Mouse (Mus musculus): ENCODE measurements around the gene Zfp13. TPM values are rescaled to one million over a fixed set of nuclear protein-coding genes. Genes with fewer than 3 reads are reported as not detected.

Zfp13 gene
- polyA plus RNA-seq, 1 experiment = 27.7 TPM

- Histone ChIP-seq H3K36me3 (ENCODE audit: control insufficient read depth, insufficient read depth, low read length, poor library complexity, severe bottlenecking) (no peaks in the 10 kb centered on the region), H3K27me3 (ENCODE audit: control insufficient read depth, insufficient read depth, low read length, poor library complexity, severe bottlenecking) (no peaks in the 10 kb centered on the region), H3K9me3 (replicated peaks; ENCODE audit: control insufficient read depth, insufficient read depth, low read length, poor library complexity, severe bottlenecking) (no peaks in the 10 kb centered on the region), H3K4me1 (ENCODE audit: control insufficient read depth, insufficient read depth, low read length) (no peaks in the 10 kb centered on the region), H3K27ac (ENCODE audit: insufficient read depth, low read length) (peak overlapping the region; percentile 55), H3K9ac (ENCODE audit: low read depth, poor library complexity, severe bottlenecking) (peak overlapping the region; percentile 49), H3K4me3 (ENCODE audit: low read depth, low read length) (peak overlapping the region; percentile 80)
- TF ChIP-seq POLR2A (IDR thresholded peaks at IDR 0.05; ENCODE audit: insufficient read depth, low read length) (peak; percentile 51), CTCF (IDR thresholded peaks at IDR 0.05; ENCODE audit: low read depth, low read length) (no peak), EP300 (IDR thresholded peaks at IDR 0.05; ENCODE audit: insufficient read depth, low read depth, low read length) (0 out of 2 replicates have a peak, but pooled peaks have one; percentile 38)
These were observed 49.0 kb downstream of the Zfp13 start for GRCm38 (mm10) chr17:23550188-23550791.

DNA sequence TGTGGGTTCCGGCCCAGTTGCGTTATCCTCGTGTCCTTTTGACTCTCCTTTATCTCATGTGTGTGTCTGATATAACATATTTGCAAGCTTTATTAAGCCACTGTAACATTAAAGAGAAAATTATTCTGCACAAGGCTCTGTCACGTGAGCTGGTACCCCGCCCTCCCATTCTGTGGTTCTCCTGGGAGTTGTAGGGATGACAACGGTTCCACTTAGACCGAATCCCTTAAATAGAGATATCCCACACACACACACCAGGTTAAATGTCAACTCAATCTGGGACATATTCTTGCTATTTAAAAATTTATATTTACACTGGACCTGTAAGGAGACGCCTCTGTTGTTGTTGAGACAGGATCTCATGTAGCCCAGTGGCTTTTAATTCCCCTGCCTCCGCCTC lies 49.8 kb downstream of the Zfp13 start:
- Histone ChIP-seq H3K9ac (ENCODE audit: low read depth, poor library complexity, severe bottlenecking) (peak overlapping the region; percentile 45), H3K27me3 (ENCODE audit: control insufficient read depth, insufficient read depth, low read length, poor library complexity, severe bottlenecking) (no peaks in the 10 kb centered on the region), H3K36me3 (ENCODE audit: control insufficient read depth, insufficient read depth, low read length, poor library complexity, severe bottlenecking) (no peaks in the 10 kb centered on the region), H3K9me3 (replicated peaks; ENCODE audit: control insufficient read depth, insufficient read depth, low read length, poor library complexity, severe bottlenecking) (no peaks in the 10 kb centered on the region), H3K27ac (ENCODE audit: insufficient read depth, low read length) (no peak overlapping the region), H3K4me3 (ENCODE audit: low read depth, low read length) (peak overlapping the region; percentile 67), H3K4me1 (ENCODE audit: control insufficient read depth, insufficient read depth, low read length) (no peaks in the 10 kb centered on the region)
- no peak for TF ChIP-seq POLR2A (IDR thresholded peaks at IDR 0.05; ENCODE audit: insufficient read depth, low read length)
- no peak for TF ChIP-seq CTCF (IDR thresholded peaks at IDR 0.05; ENCODE audit: low read depth, low read length)
- TF ChIP-seq EP300 (IDR thresholded peaks at IDR 0.05; ENCODE audit: insufficient read depth, low read depth, low read length) = no peak

GRCm38 (mm10) chr17:23548615-23549014 lies 50.7 kb downstream of the Zfp13 start:
- H3K4me3 ChIP-seq (ENCODE audit: low read depth, low read length) = peak overlapping the region; percentile 84
- H3K27ac ChIP-seq (ENCODE audit: insufficient read depth, low read length) = 0 out of 2 replicates have a peak overlapping the region, but pooled peaks have one; percentile 16
- no peaks in the 10 kb centered on the region for H3K27me3 ChIP-seq (ENCODE audit: control insufficient read depth, insufficient read depth, low read length, poor library complexity, severe bottlenecking)
- peaks cover under 1% of the 10 kb centered on the region for H3K4me1 ChIP-seq (ENCODE audit: control insufficient read depth, insufficient read depth, low read length)
- no peaks in the 10 kb centered on the region for H3K9me3 ChIP-seq (replicated peaks; ENCODE audit: control insufficient read depth, insufficient read depth, low read length, poor library complexity, severe bottlenecking)
- TF ChIP-seq POLR2A (IDR thresholded peaks at IDR 0.05; ENCODE audit: insufficient read depth, low read length) (no peak), CTCF (IDR thresholded peaks at IDR 0.05; ENCODE audit: low read depth, low read length) (no peak), EP300 (IDR thresholded peaks at IDR 0.05; ENCODE audit: insufficient read depth, low read depth, low read length) (0 out of 2 replicates have a peak, but pooled peaks have one; percentile 22)
- H3K36me3 ChIP-seq (ENCODE audit: control insufficient read depth, insufficient read depth, low read length, poor library complexity, severe bottlenecking) = no peaks in the 10 kb centered on the region
- H3K9ac ChIP-seq (ENCODE audit: low read depth, poor library complexity, severe bottlenecking) = peak overlapping the region; percentile 45

GRCm38 (mm10) chr17:23547681-23548443 lies 51.4 kb downstream of the Zfp13 start:
- peaks cover 2% of the 10 kb centered on the region for H3K4me1 ChIP-seq (ENCODE audit: control insufficient read depth, insufficient read depth, low read length)
- H3K36me3 ChIP-seq (ENCODE audit: control insufficient read depth, insufficient read depth, low read length, poor library complexity, severe bottlenecking) = no peaks in the 10 kb centered on the region
- no peaks in the 10 kb centered on the region for H3K27me3 ChIP-seq (ENCODE audit: control insufficient read depth, insufficient read depth, low read length, poor library complexity, severe bottlenecking)
- H3K27ac ChIP-seq (ENCODE audit: insufficient read depth, low read length) = no peak overlapping the region
- no peak overlapping the region for H3K9ac ChIP-seq (ENCODE audit: low read depth, poor library complexity, severe bottlenecking)
- TF ChIP-seq CTCF (IDR thresholded peaks at IDR 0.05; ENCODE audit: low read depth, low read length) = no peak
- TF ChIP-seq POLR2A (IDR thresholded peaks at IDR 0.05; ENCODE audit: insufficient read depth, low read length) = no peak
- no peak for TF ChIP-seq EP300 (IDR thresholded peaks at IDR 0.05; ENCODE audit: insufficient read depth, low read depth, low read length)
- no peaks in the 10 kb centered on the region for H3K9me3 ChIP-seq (replicated peaks; ENCODE audit: control insufficient read depth, insufficient read depth, low read length, poor library complexity, severe bottlenecking)
- peak overlapping the region; percentile 84; the same call in 1 of the 2 replicates for H3K4me3 ChIP-seq (ENCODE audit: low read depth, low read length)

DNA sequence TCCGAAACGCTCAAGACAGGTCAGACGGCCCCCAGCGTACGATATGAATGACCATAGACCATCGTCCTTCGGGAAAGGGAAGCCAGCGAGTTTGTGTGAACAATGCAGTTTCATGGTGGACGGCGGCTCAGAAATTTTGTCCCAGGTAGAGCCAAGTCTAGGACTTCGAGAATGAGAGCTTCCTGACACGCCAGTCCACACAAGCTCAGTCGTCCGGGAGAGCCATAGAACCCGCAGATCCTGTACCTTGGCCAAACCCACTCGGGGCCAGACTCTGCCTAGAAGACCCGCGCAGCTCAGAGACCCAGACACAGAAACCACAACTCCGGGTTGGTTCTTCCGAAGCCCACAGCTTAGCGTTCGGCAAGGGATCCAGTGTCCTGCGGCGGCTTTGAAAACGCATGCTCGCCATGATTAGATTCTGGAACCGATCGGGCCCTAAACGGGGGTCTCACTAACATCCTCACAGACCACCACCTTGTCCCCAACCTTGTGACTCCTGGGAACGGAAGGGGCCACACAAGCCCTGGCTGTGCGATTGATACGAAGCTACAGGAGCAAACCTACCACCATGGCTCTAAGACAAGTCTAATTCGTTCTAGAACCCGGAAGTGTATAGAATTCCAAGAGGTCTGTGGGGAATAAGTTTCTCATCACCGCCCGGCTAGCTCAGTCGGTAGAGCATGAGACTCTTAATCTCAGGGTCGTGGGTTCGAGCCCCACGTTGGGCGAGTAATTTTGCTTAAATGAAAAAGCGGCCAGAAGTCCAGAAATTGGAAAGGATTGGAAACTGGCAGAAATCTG lies 52.4 kb downstream of the Zfp13 start:
- TF ChIP-seq POLR2A (IDR thresholded peaks at IDR 0.05; ENCODE audit: insufficient read depth, low read length) (no peak), EP300 (IDR thresholded peaks at IDR 0.05; ENCODE audit: insufficient read depth, low read depth, low read length) (no peak)
- H3K27me3 ChIP-seq (ENCODE audit: control insufficient read depth, insufficient read depth, low read length, poor library complexity, severe bottlenecking) = no peaks in the 10 kb centered on the region
- peak overlapping the region; percentile 7; the same call in 1 of the 2 replicates for H3K27ac ChIP-seq (ENCODE audit: insufficient read depth, low read length)

More for the DNA sequence above, 52.4 kb downstream of the Zfp13 start:
- H3K4me3 ChIP-seq (ENCODE audit: low read depth, low read length) = peak overlapping the region; percentile 95
- peaks cover 5% of the 10 kb centered on the region for H3K4me1 ChIP-seq (ENCODE audit: control insufficient read depth, insufficient read depth, low read length)
- H3K9me3 ChIP-seq (replicated peaks; ENCODE audit: control insufficient read depth, insufficient read depth, low read length, poor library complexity, severe bottlenecking) = no peaks in the 10 kb centered on the region
- peak overlapping the region; percentile 86 for H3K9ac ChIP-seq (ENCODE audit: low read depth, poor library complexity, severe bottlenecking)
- H3K36me3 ChIP-seq (ENCODE audit: control insufficient read depth, insufficient read depth, low read length, poor library complexity, severe bottlenecking) = no peaks in the 10 kb centered on the region
